Mouse (Mus musculus): Measurements from ENCODE around the gene Cldn9. TPM values are rescaled to one million over a fixed set of nuclear protein-coding genes. Genes with fewer than 3 reads are reported as not detected.

Cldn9 gene
- polyA plus RNA-seq, 1 experiment from 2014 or later, result 2.4 TPM

GRCm38 (mm10) chr17:23660117-23660875, 23.5 kb downstream of the Cldn9 start, which contains the start of gene Bicdl2:
Bicdl2 (plus strand) TSS chr17:23660506.
- WGBS, result 8% methylated on average over 27 of the region's 27 CpGs
- H3K27ac ChIP-seq, result no peak within 1 kb of the TSS
- H3K9me3 ChIP-seq, result no peaks in the 10 kb centered on the region
- peak within 1 kb of the TSS; percentile 33 for H3K4me3 ChIP-seq
- DNase-seq (ENCODE audit: low spot score), result no peak
- peaks cover 64% of the 10 kb centered on the region for H3K27me3 ChIP-seq (ENCODE audit: insufficient read depth, poor library complexity, severe bottlenecking)
- no peaks in the 10 kb centered on the region for H3K36me3 ChIP-seq
- H3K4me1 ChIP-seq, result peaks cover 10% of the 10 kb centered on the region; the same call in 1 of the 2 replicates

- Histone ChIP-seq H3K4me1 (peaks cover 7% of the 10 kb centered on the region; the same call in 1 of the 2 replicates), H3K27me3 (ENCODE audit: insufficient read depth, poor library complexity, severe bottlenecking) (peaks cover 65% of the 10 kb centered on the region), H3K36me3 (no peaks in the 10 kb centered on the region), H3K9me3 (no peaks in the 10 kb centered on the region), H3K27ac (no peak overlapping the region), H3K4me3 (no peak overlapping the region)
- no peak for DNase-seq (ENCODE audit: low spot score)
- WGBS, result 78% methylated on average over 3 of the region's 3 CpGs
These were observed 25.4 kb downstream of the Cldn9 start for GRCm38 (mm10) chr17:23658450-23658849.

DNA sequence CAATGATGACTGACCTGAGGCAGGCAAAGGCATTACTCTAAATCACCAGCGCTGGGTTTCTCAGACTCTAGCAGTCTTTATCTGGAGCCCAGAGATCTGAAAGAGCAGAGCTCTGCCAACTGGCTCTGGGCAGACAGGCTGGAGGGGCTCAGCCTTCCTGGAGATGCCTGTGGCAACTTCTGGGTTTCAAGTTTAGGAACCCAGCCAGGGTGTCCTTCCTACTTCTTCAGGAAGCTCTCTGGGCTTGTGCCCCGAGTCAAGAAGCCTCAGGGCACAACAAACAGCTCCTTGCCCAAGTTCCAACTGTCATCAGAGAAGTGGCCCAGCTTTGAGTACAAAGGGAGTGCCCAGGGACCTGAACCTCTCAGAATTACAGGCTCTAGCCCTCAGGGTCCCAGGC, 29.4 kb downstream of the Cldn9 start:
- H3K27me3 ChIP-seq (ENCODE audit: insufficient read depth, poor library complexity, severe bottlenecking), result peaks cover 25% of the 10 kb centered on the region
- H3K4me1 ChIP-seq, result no peaks in the 10 kb centered on the region
- 64% methylated on average over 2 of the region's 2 CpGs for WGBS
- no peak overlapping the region for H3K27ac ChIP-seq
- H3K9me3 ChIP-seq, result no peaks in the 10 kb centered on the region
- DNase-seq (ENCODE audit: low spot score), result no peak
- no peak overlapping the region for H3K4me3 ChIP-seq
- H3K36me3 ChIP-seq, result no peaks in the 10 kb centered on the region

- Histone ChIP-seq H3K27me3 (ENCODE audit: insufficient read depth, poor library complexity, severe bottlenecking) (peaks cover 21% of the 10 kb centered on the region), H3K36me3 (no peaks in the 10 kb centered on the region), H3K27ac (no peak overlapping the region), H3K4me3 (no peak overlapping the region), H3K9me3 (no peaks in the 10 kb centered on the region), H3K4me1 (no peaks in the 10 kb centered on the region)
- 58% methylated on average over 6 of the region's 6 CpGs for WGBS
- DNase-seq (ENCODE audit: low spot score), result no peak
These were observed 29.8 kb downstream of the Cldn9 start for GRCm38 (mm10) chr17:23654001-23654400.

GRCm38 (mm10) chr17:23653324-23653723, 30.5 kb downstream of the Cldn9 start:
- Histone ChIP-seq H3K4me3 (no peak overlapping the region), H3K27me3 (ENCODE audit: insufficient read depth, poor library complexity, severe bottlenecking) (peaks cover 18% of the 10 kb centered on the region), H3K27ac (no peak overlapping the region), H3K36me3 (no peaks in the 10 kb centered on the region), H3K4me1 (no peaks in the 10 kb centered on the region), H3K9me3 (no peaks in the 10 kb centered on the region)
- WGBS, result 50% methylated on average over 2 of the region's 2 CpGs
- DNase-seq (ENCODE audit: low spot score), result no peak

DNA sequence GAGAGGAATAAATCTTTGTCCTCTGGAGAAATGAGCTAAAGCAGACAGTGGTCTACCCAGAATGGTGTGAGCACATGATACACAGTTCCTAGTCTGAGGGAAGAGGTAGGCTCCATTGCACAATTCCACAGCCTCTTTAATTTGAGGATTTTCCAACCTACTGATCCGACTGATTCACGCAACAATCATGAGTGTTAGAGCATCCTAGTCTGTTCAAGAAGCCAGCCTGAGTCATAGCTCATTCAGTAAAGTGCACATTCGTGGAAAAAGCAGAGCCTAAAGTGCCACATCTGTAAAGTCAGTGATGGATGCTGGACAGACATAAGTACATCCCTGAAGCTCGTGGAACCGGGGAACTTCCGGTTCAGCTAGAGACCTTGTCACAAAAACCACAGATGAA, 32.5 kb downstream of the Cldn9 start:
- Histone ChIP-seq H3K27ac (no peak overlapping the region), H3K4me1 (no peaks in the 10 kb centered on the region), H3K27me3 (ENCODE audit: insufficient read depth, poor library complexity, severe bottlenecking) (peaks cover 15% of the 10 kb centered on the region; the same call in 1 of the 2 replicates), H3K36me3 (no peaks in the 10 kb centered on the region), H3K4me3 (no peak overlapping the region), H3K9me3 (no peaks in the 10 kb centered on the region)
- DNase-seq (ENCODE audit: low spot score), result no peak
- 80% methylated on average over 6 of the region's 6 CpGs for WGBS

- Histone ChIP-seq H3K4me1 (peaks cover 6% of the 10 kb centered on the region), H3K27ac (no peak overlapping the region), H3K4me3 (no peak overlapping the region), H3K9me3 (no peaks in the 10 kb centered on the region), H3K36me3 (no peaks in the 10 kb centered on the region), H3K27me3 (ENCODE audit: insufficient read depth, poor library complexity, severe bottlenecking) (peaks cover 36% of the 10 kb centered on the region)
- no peak for DNase-seq (ENCODE audit: low spot score)
- WGBS, result 23% methylated on average over 10 of the region's 10 CpGs
These were observed 37.9 kb downstream of the Cldn9 start for GRCm38 (mm10) chr17:23645894-23646293.

DNA sequence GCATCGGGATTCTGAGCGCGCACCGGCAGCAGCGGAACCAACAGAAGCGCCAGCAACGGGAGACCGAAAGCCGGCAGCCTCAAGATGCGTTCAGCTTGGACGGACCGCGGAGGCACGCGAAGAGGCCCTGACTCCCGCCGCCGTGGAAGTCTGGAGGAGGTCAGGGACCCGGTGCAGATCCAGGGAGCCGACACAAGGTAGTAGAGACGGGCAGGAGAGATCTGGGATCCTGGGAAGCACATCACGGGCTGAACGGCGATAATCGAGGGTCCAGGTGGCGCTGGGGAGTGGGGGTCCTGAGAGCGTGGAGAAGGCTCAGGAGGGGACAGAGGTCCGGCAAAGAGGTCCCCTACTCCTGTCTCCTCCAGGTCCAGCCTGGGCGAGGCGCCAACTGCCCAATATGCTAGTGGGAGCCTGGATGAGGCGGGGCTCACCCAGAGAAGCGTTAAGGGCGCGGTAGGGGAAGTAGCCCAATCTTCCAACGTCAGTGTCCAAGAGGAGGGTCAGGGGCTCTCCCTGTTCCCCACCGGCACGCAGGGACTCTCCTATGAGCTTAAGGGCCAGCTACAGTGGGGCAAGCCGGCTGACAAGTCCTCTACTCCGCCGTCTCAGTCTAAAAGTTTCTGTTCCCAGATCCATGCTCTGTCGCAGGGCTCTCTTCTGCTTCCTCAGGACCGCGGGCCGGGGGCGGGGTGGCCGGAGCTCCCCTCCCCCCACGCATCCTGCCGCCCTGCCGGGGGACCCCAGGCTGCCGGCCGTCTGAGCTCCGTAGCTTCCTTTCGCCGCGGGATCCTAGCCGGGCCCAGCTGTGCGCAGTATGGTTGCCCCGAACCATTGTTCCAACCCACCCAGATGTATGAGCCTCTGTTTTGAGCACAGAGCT, 39.0 kb downstream of the Cldn9 start, which contains the start of gene Mmp25:
Mmp25 (minus strand) TSS at position 665 of the 883 bp plus-strand sequence.
- peaks cover 6% of the 10 kb centered on the region for H3K4me1 ChIP-seq
- H3K36me3 ChIP-seq, result no peaks in the 10 kb centered on the region
- H3K4me3 ChIP-seq, result peak within 1 kb of the TSS; percentile 63
- H3K27ac ChIP-seq, result peak within 1 kb of the TSS; percentile 37; the same call in 1 of the 2 replicates
- peaks cover 36% of the 10 kb centered on the region for H3K27me3 ChIP-seq (ENCODE audit: insufficient read depth, poor library complexity, severe bottlenecking)
- under 1% methylated on average over 58 of the region's 58 CpGs for WGBS
- no peak for DNase-seq (ENCODE audit: low spot score)
- no peaks in the 10 kb centered on the region for H3K9me3 ChIP-seq

Other genes starting within 250 kb of the Cldn9 start
- gene Vmn2r117, start 204.3 kb downstream of the Cldn9 start, polyA plus RNA-seq (2016; fragmentation: Nextera tagmentation; extraction: Ambion mirVana), result not detected in 2 replicates
- 19.5 and 23.0 TPM in 2 replicates for gene Zfp213, start 119.8 kb downstream of the Cldn9 start, polyA plus RNA-seq (2016; fragmentation: Nextera tagmentation; extraction: Ambion mirVana)
- gene Zfp13, start 84.5 kb downstream of the Cldn9 start, polyA plus RNA-seq (2016; fragmentation: Nextera tagmentation; extraction: Ambion mirVana), result 12.0 and 15.4 TPM in 2 replicates
- gene Zscan10, start 83.2 kb downstream of the Cldn9 start, polyA plus RNA-seq (2016; fragmentation: Nextera tagmentation; extraction: Ambion mirVana), result 0.10 and 0.21 TPM in 2 replicates
- 0.39 and 0.43 TPM in 2 replicates for gene Mmp25, start 38.7 kb downstream of the Cldn9 start, polyA plus RNA-seq (2016; fragmentation: Nextera tagmentation; extraction: Ambion mirVana)
- 0.28 and 0.40 TPM in 2 replicates for gene Bicdl2, start 23.5 kb downstream of the Cldn9 start, polyA plus RNA-seq (2016; fragmentation: Nextera tagmentation; extraction: Ambion mirVana)
- 152 and 305 TPM in 2 replicates for gene Hcfc1r1, start 10.4 kb downstream of the Cldn9 start, polyA plus RNA-seq (2016; fragmentation: Nextera tagmentation; extraction: Ambion mirVana)
- gene Thoc6, start 10.1 kb downstream of the Cldn9 start, polyA plus RNA-seq (2016; fragmentation: Nextera tagmentation; extraction: Ambion mirVana), result 60.1 and 63.7 TPM in 2 replicates
- 35.4 and 72.4 TPM in 2 replicates for gene Tnfrsf12a, start 6.6 kb downstream of the Cldn9 start, polyA plus RNA-seq (2016; fragmentation: Nextera tagmentation; extraction: Ambion mirVana)
- gene Cldn6, start 4.8 kb downstream of the Cldn9 start, polyA plus RNA-seq (2016; fragmentation: Nextera tagmentation; extraction: Ambion mirVana), result 7.0 and 33.4 TPM in 2 replicates
- not detected in 2 replicates for gene 1520401A03Rik, start 38.8 kb upstream of the Cldn9 start, polyA plus RNA-seq (2016; fragmentation: Nextera tagmentation; extraction: Ambion mirVana)
- 46.5 and 53.2 TPM in 2 replicates for gene Pkmyt1, start 42.3 kb upstream of the Cldn9 start, polyA plus RNA-seq (2016; fragmentation: Nextera tagmentation; extraction: Ambion mirVana)
- 8.7 and 9.3 TPM in 2 replicates for gene Paqr4, start 56.8 kb upstream of the Cldn9 start, polyA plus RNA-seq (2016; fragmentation: Nextera tagmentation; extraction: Ambion mirVana)
- gene Kremen2, start 61.8 kb upstream of the Cldn9 start, polyA plus RNA-seq (2016; fragmentation: Nextera tagmentation; extraction: Ambion mirVana), result 0.43 and 1.9 TPM in 2 replicates
- 97.9 and 117 TPM in 2 replicates for gene Flywch1, start 87.6 kb upstream of the Cldn9 start, polyA plus RNA-seq (2016; fragmentation: Nextera tagmentation; extraction: Ambion mirVana)
- 9.0 and 20.3 TPM in 2 replicates for gene Flywch2, start 102.1 kb upstream of the Cldn9 start, polyA plus RNA-seq (2016; fragmentation: Nextera tagmentation; extraction: Ambion mirVana)
- gene Srrm2, start 106.5 kb upstream of the Cldn9 start, polyA plus RNA-seq (2016; fragmentation: Nextera tagmentation; extraction: Ambion mirVana), result 342 and 505 TPM in 2 replicates
- gene Elob, start 145.1 kb upstream of the Cldn9 start, polyA plus RNA-seq (2016; fragmentation: Nextera tagmentation; extraction: Ambion mirVana), result 907 and 984 TPM in 2 replicates
- gene Prss33, start 152.0 kb upstream of the Cldn9 start, polyA plus RNA-seq (2016; fragmentation: Nextera tagmentation; extraction: Ambion mirVana), result not detected in 2 replicates
- gene Prss32, start 159.8 kb upstream of the Cldn9 start, polyA plus RNA-seq (2016; fragmentation: Nextera tagmentation; extraction: Ambion mirVana), result not detected in 2 replicates
- 0.41 and 1.5 TPM in 2 replicates for gene Prss41, start 160.1 kb upstream of the Cldn9 start, polyA plus RNA-seq (2016; fragmentation: Nextera tagmentation; extraction: Ambion mirVana)
- gene Prss21, start 184.0 kb upstream of the Cldn9 start, polyA plus RNA-seq (2016; fragmentation: Nextera tagmentation; extraction: Ambion mirVana), result not detected in 2 replicates
- not detected in 2 replicates for gene Dcpp1, start 196.8 kb upstream of the Cldn9 start, polyA plus RNA-seq (2016; fragmentation: Nextera tagmentation; extraction: Ambion mirVana)
- not detected in 2 replicates for gene Dcpp2, start 196.9 kb upstream of the Cldn9 start, polyA plus RNA-seq (2016; fragmentation: Nextera tagmentation; extraction: Ambion mirVana)
- gene Dcpp3, start 233.4 kb upstream of the Cldn9 start, polyA plus RNA-seq (2016; fragmentation: Nextera tagmentation; extraction: Ambion mirVana), result not detected in 2 replicates